Mouse (Mus musculus) heart, adult 8-10 months (tissue): ENCODE measurements at regions not wholly inside any gene's neighbourhood (a gene's known extent, or its start where the extent isn't known, plus 50 kb on each side); places are given as distances from the start of the nearest gene placed in this dataset.

Experiments used
- DNase-seq: peaks from one replicate; pipeline ENCODE4 v3.0.0; 2022; ENCODE audit warnings: low spot score

GRCm38 (mm10) chr7:129048023-129048422, 208.8 kb upstream of the Plpp4 start:
- no peak for DNase-seq

- no peak for DNase-seq
Measured at GRCm38 (mm10) chr7:129049726-129050125, 207.1 kb upstream of the Plpp4 start.

DNA sequence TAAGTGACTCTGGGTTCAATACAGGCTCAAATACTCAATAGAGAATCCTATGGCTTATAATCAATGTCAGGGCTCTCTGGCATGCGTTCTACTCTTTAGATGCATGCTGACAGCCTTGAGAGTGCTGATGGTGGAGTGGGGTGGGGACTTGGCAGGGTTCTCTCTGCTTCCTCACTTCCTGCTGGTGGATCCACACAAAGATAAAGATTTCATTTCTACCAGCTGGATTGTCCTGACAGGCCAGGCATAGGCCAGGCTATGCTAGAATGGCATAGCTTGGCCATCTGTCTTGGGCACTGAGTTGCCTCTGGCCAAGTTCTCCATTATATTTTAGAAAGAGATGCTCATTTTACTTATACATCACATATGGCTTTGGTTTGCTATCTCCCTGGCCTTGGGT, 206.2 kb upstream of the Plpp4 start:
- no peak for DNase-seq

GRCm38 (mm10) chr7:129066891-129067290, 189.9 kb upstream of the Plpp4 start:
- no peak for DNase-seq

DNA sequence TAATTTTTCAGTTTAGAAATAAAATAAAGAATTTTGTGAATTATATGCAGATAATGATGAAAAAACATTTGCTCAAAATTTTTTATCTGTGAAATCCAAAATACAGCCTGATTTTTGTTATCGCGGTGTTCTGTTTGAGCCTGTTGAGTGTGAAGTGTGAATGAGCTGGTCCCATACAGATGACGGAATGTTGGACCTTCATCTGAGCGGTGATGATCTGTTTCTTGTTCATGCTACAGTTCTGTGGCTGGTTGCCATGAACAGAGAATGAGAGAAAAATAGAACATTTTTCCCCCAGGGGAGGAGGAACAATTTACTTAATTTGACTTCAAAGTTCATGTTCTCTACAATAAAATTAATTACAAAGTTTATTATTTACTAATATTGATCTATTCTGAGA, 188.7 kb upstream of the Plpp4 start:
- DNase-seq = no peak

- DNase-seq = no peak
Measured at GRCm38 (mm10) chr7:129079786-129080185, 177.0 kb upstream of the Plpp4 start.

- no peak for DNase-seq
Measured at GRCm38 (mm10) chr7:129091441-129091840, 165.4 kb upstream of the Plpp4 start.

DNA sequence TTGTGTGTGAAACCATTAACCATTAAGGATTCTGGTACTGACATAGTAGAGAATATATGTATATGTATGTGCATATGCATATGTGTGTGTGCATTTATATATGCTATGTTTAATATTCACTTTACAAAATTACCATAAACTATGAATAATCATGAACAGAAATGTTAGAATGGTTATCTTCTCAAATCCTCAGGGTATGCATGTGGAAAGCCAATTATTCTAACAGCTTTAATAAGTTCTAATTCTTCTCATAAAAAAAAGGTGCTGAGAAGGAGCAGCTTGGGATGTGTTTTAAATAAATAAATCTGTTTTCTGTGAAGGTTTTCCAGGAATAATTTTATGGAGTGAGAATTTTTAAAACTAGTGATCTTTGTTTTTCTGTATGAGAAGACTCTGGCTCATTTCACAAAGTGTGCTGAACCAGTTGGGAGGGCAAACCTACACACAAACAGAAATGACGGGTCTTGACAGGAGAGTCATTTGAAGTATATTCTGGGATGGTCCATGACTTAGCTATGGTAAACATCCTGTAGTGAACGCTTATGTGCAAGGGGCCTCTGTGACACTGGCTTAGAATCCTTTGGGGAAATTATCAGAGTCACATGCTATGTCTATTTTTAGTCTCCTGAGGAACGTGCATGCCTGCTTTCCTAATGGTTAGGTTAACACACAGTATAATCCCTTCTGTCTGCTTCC, 160.3 kb upstream of the Plpp4 start:
- no peak for DNase-seq

DNA sequence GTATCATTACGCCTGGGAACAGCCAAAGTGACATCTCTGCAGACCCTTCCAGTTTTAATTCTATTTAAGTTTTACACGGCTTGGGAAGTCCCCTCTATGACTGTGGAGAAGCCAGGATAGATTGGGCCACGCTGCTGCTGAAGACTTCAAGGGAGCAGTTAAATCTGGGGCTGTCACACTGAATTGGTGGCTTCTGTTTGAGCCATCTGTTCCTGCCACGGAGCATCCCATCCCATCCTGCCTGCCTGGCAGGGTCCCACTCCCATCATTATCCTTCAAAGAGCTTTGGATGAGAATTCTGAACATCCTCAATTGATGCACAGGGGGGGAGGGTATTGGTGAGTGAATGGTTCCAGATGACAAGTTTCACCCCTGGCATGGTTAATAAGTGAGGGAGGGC, 154.4 kb upstream of the Plpp4 start:
- no peak for DNase-seq

DNA sequence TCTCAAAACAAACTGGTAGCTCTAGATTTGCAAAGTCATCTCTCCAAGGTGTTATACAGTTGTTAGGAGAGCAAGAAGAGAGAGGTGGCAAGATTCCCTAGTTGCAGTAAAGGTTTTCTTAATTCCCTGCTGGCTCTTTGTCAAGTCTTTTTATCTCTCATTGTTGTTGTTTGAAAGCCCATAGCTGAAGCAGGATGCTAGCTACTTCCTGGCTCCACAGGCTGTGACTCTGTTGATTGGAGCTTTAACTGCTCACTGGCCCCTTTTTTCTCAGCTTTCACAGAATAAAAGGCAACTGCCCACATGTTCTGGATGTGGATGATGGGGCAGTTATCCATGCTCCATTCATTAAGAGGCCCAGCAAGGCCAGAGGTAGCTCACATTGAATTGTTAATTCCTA, 122.7 kb upstream of the Plpp4 start:
- DNase-seq = no peak

- DNase-seq = no peak
Measured at GRCm38 (mm10) chr7:129134661-129135215, 122.1 kb upstream of the Plpp4 start.

- DNase-seq = no peak
Measured at GRCm38 (mm10) chr7:129137303-129137990, 119.4 kb upstream of the Plpp4 start.

DNA sequence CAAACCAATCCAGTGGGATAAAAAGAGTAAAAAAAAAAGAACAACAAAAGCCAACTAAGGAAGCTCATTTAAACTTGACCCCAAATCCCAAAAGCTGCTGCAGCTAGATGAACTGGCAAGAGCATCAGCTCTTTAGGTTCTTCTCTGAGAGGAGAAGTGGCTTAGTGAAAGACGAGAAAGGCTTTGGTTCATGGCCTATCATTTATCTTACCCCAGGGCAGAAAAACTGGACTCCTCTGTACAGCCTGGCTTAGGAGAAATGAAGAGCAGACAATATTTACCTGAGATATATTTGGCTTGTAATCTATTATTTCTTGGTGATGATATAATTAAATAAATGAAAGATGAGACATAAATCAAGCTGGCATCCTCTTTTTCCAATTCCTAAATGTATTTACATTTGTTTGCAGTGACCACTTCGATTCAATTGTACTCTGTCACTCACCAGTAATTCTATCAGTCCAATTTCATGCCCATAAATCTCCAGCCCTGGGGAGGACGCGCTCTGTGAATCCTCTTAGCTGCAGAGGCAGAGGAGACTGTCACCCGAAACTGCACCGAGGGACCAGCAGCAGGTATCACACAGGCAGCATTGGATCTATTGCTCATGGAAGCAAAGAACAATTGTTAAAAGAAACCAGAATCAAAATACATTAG, 114.8 kb upstream of the Plpp4 start:
- no peak for DNase-seq

- no peak for DNase-seq
Measured at GRCm38 (mm10) chr7:129142599-129142949, 114.3 kb upstream of the Plpp4 start.

GRCm38 (mm10) chr7:129155577-129155976, 101.3 kb upstream of the Plpp4 start:
- no peak for DNase-seq

- DNase-seq = no peak
Measured at GRCm38 (mm10) chr7:129169971-129170370, 86.9 kb upstream of the Plpp4 start.

- DNase-seq = no peak
Measured at GRCm38 (mm10) chr7:129190933-129191332, 65.9 kb upstream of the Plpp4 start.

GRCm38 (mm10) chr7:129207029-129207428, 49.8 kb upstream of the Plpp4 start:
- DNase-seq = no peak
